Mouse (Mus musculus) lung, postnatal 0 days (tissue): ENCODE measurements around the gene Entpd6. TPM values are rescaled to one million over a fixed set of nuclear protein-coding genes. Genes with fewer than 3 reads are reported as not detected.

Experiments used
- ATAC-seq: fragments of 200-750 bp; cut with Nextera tagmentation; 2 replicates; pipeline ENCODE4 v1.8.0; 2017; ENCODE audit warnings: moderate library complexity
- DNase-seq: peaks from one replicate; pipeline ENCODE4 v3.0.0-alpha.2; 2016; ENCODE audit warnings: low spot score
- H3K27ac ChIP-seq: fragments of 300-500 bp; sonication (generic); 2 replicates; pipeline ENCODE4 v1.5.1; 2014; ENCODE audit warnings: antibody characterized with exemption, mild to moderate bottlenecking, low read length, mixed read lengths
- H3K27me3 ChIP-seq: fragments of 300-500 bp; sonication (generic); replicated peaks from 2 replicates; pipeline ENCODE4 v1.6.1; 2014; ENCODE audit warnings: low read length, mixed read lengths; ENCODE audit not compliant: insufficient read depth
- H3K36me3 ChIP-seq: fragments of 300-500 bp; sonication (generic); 2 replicates; pipeline ENCODE4 v1.6.1; 2014; ENCODE audit warnings: low read length, mixed read lengths; ENCODE audit not compliant: insufficient read depth
- H3K4me1 ChIP-seq: fragments of 300-500 bp; sonication (generic); 2 replicates; pipeline ENCODE4 v1.6.1; 2014; ENCODE audit warnings: antibody characterized with exemption, low read depth, low read length, mixed read lengths; ENCODE audit not compliant: insufficient read depth
- H3K4me2 ChIP-seq: fragments of 300-500 bp; sonication (generic); replicated peaks from 2 replicates; pipeline ENCODE4 v1.6.1; 2014; ENCODE audit warnings: low read depth, mild to moderate bottlenecking, low read length, moderate library complexity, mixed read lengths
- H3K4me3 ChIP-seq: fragments of 300-500 bp; sonication (generic); 2 replicates; pipeline ENCODE4 v1.5.1; 2014; ENCODE audit warnings: low read depth, low read length
- H3K9ac ChIP-seq: fragments of 300-500 bp; sonication (generic); replicated peaks from 2 replicates; pipeline ENCODE4 v1.6.1; 2014; ENCODE audit warnings: low read depth, mild to moderate bottlenecking
- H3K9me3 ChIP-seq: fragments of 300-500 bp; sonication (generic); 2 replicates; pipeline ENCODE4 v1.6.1; 2016; ENCODE audit warnings: low read length, mixed read lengths
- CTCF ChIP-seq: IDR thresholded peaks from 2 replicates; pipeline ENCODE4 v1.5.1; 2016; ENCODE audit warnings: antibody characterized with exemption, mild to moderate bottlenecking
- EP300 ChIP-seq: IDR thresholded peaks from 2 replicates; pipeline ENCODE4 v1.6.1; 2016; ENCODE audit warnings: antibody characterized with exemption, mild to moderate bottlenecking, control low read depth
- WGBS: fragments of 180-500 bp; shearing (Covaris S2); extraction: QIAGEN DNeasy Blood & Tissue Kit; methylation state at CpG from one replicate; pipeline ENCODE4 v1.1.7; 2014; 5-methylcytosine and 5-hydroxymethylcytosine counted together
- polyA plus RNA-seq: library from polyadenylated mRNA; unstranded; fragments of >200 nt; fragmentation: Nextera tagmentation; extraction: Ambion mirVana; gene quantifications from 2 replicates; pipeline ENCODE4 v1.2.1, GENCODE M21; 2015

Gene Entpd6
- polyA plus RNA-seq, 1 experiment from 2014 or later, result 10.1 TPM

DNA sequence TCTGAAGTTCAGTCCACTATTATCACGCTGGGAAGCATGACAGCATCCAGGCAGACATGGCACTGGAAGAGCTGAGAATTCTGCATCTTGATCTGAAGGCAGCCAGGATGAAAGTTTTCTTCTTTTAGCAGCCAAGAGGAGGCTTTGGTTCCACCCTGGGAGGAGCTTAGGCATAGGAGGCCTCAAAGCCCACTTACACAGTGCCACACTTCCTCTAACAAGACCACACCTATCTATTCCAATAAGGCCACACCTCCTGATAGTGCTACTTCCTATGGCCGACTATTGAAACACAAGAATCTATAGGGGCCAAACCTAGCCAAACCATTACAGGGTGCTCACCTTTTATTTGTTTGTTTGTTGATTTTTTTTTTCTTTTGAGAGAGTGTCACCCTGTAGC, 34.0 kb downstream of the Entpd6 start:
- H3K4me2 ChIP-seq, result no peak overlapping the region
- no peaks in the 10 kb centered on the region for H3K27me3 ChIP-seq
- DNase-seq (no peak), ATAC-seq (no peak)
- H3K27ac ChIP-seq, result no peak overlapping the region
- H3K4me1 ChIP-seq, result 0 out of 2 replicates have a peak, but pooled peaks cover 3% of the 10 kb centered on the region
- no peaks in the 10 kb centered on the region for H3K36me3 ChIP-seq
- TF ChIP-seq EP300 (no peak), CTCF (no peak)
- H3K9me3 ChIP-seq, result no peaks in the 10 kb centered on the region
- H3K4me3 ChIP-seq, result no peak overlapping the region
- 72% methylated on average over 2 of the region's 2 CpGs for WGBS
- H3K9ac ChIP-seq, result no peak overlapping the region

DNA sequence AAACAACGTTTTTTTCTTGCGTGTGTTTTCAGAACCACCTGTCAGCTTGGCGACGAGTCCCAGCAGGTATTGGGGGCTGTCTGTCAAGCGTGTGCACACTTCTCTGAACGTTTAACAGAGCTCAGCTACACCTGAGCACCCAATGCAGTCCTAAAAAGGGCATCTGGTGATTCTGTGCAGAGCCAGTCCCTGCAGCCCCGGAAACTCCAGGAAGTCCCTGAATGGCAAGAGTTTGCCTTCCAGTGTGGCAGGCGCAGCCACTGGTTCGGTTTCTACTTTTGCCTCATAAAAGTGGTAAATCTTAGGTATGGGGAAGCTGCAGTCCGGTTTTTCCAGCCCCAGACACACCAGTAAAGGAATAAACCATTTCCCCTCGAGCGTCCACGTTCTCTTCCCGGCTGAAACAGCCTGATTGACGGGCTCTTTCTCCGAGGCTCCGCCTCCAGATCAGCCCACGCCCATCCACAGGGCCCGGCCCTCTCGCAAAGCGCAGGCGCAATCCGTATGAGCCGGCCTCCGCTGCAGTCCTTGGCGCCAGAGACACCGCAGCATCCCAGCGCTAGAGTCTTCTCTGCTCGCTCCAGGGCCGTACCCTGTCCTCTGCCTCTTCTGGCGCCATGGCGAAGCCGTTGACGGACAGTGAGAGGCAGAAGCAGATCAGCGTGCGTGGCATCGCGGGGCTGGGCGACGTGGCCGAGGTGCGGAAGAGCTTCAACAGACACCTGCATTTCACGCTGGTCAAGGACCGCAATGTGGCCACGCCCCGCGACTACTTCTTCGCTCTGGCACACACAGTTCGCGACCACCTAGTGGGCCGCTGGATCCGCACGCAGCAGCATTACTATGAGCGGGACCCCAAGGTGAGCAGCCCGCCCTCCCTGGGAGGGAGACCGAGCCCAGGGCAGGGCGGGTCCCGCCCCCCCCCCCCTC, 37.7 kb downstream of the Entpd6 start, which contains the start of gene Pygb:
Gene Pygb, plus strand, starts transcription at position 485 of the 930 bp plus-strand sequence.
- no peak for TF ChIP-seq EP300
- TF ChIP-seq CTCF, result no peak
- H3K36me3 ChIP-seq, result no peaks in the 10 kb centered on the region
- H3K9ac ChIP-seq, result peak within 1 kb of the TSS; percentile 51
- WGBS, result 1% methylated on average over 58 of the region's 58 CpGs
- no peaks in the 10 kb centered on the region for H3K27me3 ChIP-seq
- peak; percentile 98 for ATAC-seq
- peak within 1 kb of the TSS; percentile 88 for H3K4me3 ChIP-seq
- no peaks in the 10 kb centered on the region for H3K9me3 ChIP-seq
- peak within 1 kb of the TSS; percentile 68 for H3K27ac ChIP-seq
- DNase-seq, result peak; percentile 96
- peak within 1 kb of the TSS; percentile 92 for H3K4me2 ChIP-seq
- peaks cover 6% of the 10 kb centered on the region; the same call in 1 of the 2 replicates for H3K4me1 ChIP-seq

DNA sequence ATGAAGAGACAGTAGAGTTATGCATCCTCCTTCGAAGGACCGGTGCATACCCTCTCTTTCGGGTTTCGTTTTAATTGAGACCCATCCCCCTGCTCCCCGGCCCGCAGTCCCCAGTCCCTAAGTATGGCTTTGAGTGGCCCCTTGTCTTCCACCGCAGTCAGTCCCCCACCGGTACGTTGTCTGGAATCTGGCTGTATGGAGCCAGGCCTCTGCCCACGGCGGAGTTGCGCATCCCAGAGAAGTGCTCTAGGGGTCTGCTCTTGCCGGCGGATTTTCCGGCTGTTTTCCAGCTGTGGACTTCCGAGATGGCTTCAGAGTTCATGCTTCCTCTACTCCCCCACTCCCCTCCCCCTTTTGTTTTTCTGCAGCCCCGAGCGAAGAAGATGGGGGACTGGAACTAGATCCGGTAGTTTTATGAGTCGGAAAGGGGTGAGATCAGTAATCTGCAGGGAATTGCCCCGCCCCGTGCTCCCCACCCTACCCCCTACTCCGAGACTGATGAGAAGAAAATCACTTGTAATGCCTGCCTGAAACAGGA, 38.5 kb downstream of the Entpd6 start:
- H3K27ac ChIP-seq, result peak overlapping the region; percentile 68
- H3K27me3 ChIP-seq, result no peaks in the 10 kb centered on the region
- H3K4me3 ChIP-seq, result peak overlapping the region; percentile 88
- H3K4me2 ChIP-seq, result peak overlapping the region; percentile 92
- TF ChIP-seq EP300, result no peak
- TF ChIP-seq CTCF, result no peak
- H3K9ac ChIP-seq, result peak overlapping the region; percentile 51
- ATAC-seq, result peak; percentile 17; the same call in 1 of the 2 replicates
- 2% methylated on average over 23 of the region's 23 CpGs for WGBS
- H3K36me3 ChIP-seq, result no peaks in the 10 kb centered on the region
- DNase-seq, result peak; percentile 22
- H3K4me1 ChIP-seq, result peaks cover 6% of the 10 kb centered on the region; the same call in 1 of the 2 replicates
- no peaks in the 10 kb centered on the region for H3K9me3 ChIP-seq

DNA sequence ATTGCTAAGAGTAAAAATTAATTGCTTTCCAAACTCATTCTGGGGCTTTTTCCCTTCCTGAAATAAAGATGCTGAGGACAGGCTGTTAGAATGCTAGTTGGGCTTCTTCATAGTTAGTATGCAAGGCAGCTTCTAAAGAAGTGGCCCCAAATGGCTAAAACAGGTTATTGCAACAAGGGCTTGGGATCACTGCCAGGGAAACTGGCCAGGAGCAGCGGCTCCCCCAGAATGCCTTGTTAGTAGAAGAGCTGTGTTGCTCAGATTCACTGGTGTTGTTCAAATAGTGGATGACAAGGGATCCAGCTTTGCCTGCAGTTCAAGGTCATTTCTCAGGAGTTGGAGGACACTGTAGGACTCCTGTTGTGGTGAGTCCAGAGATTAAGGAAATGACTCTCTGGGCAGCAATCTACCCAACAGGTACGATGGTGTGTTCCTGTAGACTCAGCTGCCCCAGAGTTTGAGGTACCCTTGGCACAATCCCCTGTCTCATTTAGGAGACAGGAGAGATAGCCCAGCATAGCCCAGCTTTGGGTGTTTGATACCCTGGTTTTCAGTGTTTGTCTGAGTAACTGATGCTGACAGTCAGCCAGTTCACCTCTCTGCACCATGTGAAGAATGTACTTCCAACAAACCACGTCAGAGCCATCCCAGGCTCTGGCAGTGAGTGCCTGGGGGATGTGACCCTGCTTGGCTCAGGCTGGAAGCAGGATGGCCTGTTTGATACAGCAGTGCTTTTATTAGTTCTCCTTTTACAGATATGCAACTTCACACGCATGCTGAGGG, 40.1 kb downstream of the Entpd6 start:
- Histone ChIP-seq H3K4me2 (no peak overlapping the region), H3K4me1 (peaks cover 6% of the 10 kb centered on the region; the same call in 1 of the 2 replicates), H3K27me3 (no peaks in the 10 kb centered on the region), H3K27ac (no peak overlapping the region), H3K4me3 (no peak overlapping the region), H3K9me3 (no peaks in the 10 kb centered on the region), H3K36me3 (no peaks in the 10 kb centered on the region), H3K9ac (no peak overlapping the region)
- ATAC-seq (0 out of 2 replicates have a peak, but pooled peaks have one; percentile 14), DNase-seq (peak; percentile 84)
- TF ChIP-seq CTCF (peak; percentile 49), EP300 (no peak)
- 40% methylated on average over 4 of the region's 4 CpGs for WGBS

DNA sequence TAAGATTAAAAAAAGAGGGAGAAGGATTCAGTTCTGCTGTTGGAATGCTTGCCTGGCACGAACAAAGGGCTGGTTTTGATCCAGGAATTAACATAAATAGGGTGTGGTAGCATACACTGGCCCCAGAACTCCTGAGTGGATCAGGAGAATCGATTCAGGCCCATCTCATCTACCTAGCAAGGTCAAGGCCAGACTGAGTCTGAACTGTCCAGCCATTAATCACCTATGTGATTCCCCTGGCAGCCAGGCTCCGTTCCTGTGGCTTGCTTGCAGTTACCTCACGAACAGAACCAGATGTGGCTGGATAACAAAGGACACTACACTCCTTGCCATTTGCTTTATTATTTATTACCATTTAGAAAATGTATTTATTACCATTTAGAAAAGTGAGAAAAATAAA, 44.5 kb downstream of the Entpd6 start:
- no peaks in the 10 kb centered on the region for H3K9me3 ChIP-seq
- H3K4me2 ChIP-seq, result no peak overlapping the region
- no peaks in the 10 kb centered on the region; the same call in 1 of the 2 replicates for H3K4me1 ChIP-seq
- 57% methylated on average over 4 of the region's 4 CpGs for WGBS
- H3K36me3 ChIP-seq, result no peaks in the 10 kb centered on the region
- no peak overlapping the region for H3K9ac ChIP-seq
- no peak overlapping the region for H3K4me3 ChIP-seq
- no peak for DNase-seq
- no peak overlapping the region for H3K27ac ChIP-seq
- TF ChIP-seq EP300 (no peak), CTCF (no peak)
- no peak for ATAC-seq
- H3K27me3 ChIP-seq, result no peaks in the 10 kb centered on the region
